Mouse (Mus musculus): ENCODE data around the gene Gm6583.

GRCm38 (mm10) chr5:112329805-112330564, 25.8 kb downstream of the Gm6583 start:
- no peak for TF ChIP-seq TCF12 (IDR thresholded peaks at IDR 0.05; ENCODE audit: insufficient read depth, poor library complexity, severe bottlenecking)
- no peak for TF ChIP-seq POLR2A (IDR thresholded peaks at IDR 0.05; ENCODE audit: insufficient read length, low read depth)
- no peak for TF ChIP-seq POLR2AphosphoS2 (IDR thresholded peaks at IDR 0.05; ENCODE audit: insufficient read length, low read depth)

Data from myocyte (in vitro differentiated cells).